Mouse (Mus musculus) limb, embryonic 10.5 days (tissue): ENCODE results near the gene Pard3b. TPM values are rescaled to one million over a fixed set of nuclear protein-coding genes. Genes with fewer than 3 reads are reported as not detected.
A peak's percentile ranks its signal among the peaks of the same experiment; 100 is the strongest.

Source experiments
- DNase-seq: peaks from one replicate; pipeline ENCODE4 v3.0.0-alpha.2; 2017; ENCODE audit warnings: low spot score
- H3K27ac ChIP-seq: fragments of 300-500 bp; sonication (generic); 2 replicates; pipeline ENCODE4 v1.5.1; 2016; ENCODE audit warnings: mild to moderate bottlenecking
- H3K27me3 ChIP-seq: fragments of 300-500 bp; sonication (generic); 2 replicates; pipeline ENCODE4 v1.6.1; 2016; ENCODE audit warnings: low read depth, mild to moderate bottlenecking; ENCODE audit not compliant: poor library complexity, severe bottlenecking
- H3K36me3 ChIP-seq: fragments of 300-500 bp; sonication (generic); 2 replicates; pipeline ENCODE4 v1.6.1; 2016; ENCODE audit warnings: mild to moderate bottlenecking, moderate library complexity
- H3K4me1 ChIP-seq: fragments of 300-500 bp; sonication (generic); 2 replicates; pipeline ENCODE4 v1.6.1; 2016
- H3K4me3 ChIP-seq: fragments of 300-500 bp; sonication (generic); 2 replicates; pipeline ENCODE4 v1.5.1; 2016; ENCODE audit warnings: mild to moderate bottlenecking, moderate library complexity
- H3K9me3 ChIP-seq: fragments of 300-500 bp; sonication (generic); replicated peaks from 2 replicates; pipeline ENCODE4 v1.6.1; 2016; ENCODE audit warnings: mild to moderate bottlenecking
- WGBS: fragments of 180-500 bp; shearing (Covaris S2); methylation state at CpG from one replicate; pipeline ENCODE4 v1.1.7; 2016; 5-methylcytosine and 5-hydroxymethylcytosine counted together
- polyA plus RNA-seq: library from polyadenylated mRNA; unstranded; fragments of >200 nt; fragmentation: Nextera tagmentation; extraction: Ambion mirVana; gene quantifications from 2 replicates; pipeline ENCODE4 v1.2.1, GENCODE M21; 2016

The Pard3b gene
- polyA plus RNA-seq, 1 experiment from 2014 or later, result 5.0 TPM

DNA sequence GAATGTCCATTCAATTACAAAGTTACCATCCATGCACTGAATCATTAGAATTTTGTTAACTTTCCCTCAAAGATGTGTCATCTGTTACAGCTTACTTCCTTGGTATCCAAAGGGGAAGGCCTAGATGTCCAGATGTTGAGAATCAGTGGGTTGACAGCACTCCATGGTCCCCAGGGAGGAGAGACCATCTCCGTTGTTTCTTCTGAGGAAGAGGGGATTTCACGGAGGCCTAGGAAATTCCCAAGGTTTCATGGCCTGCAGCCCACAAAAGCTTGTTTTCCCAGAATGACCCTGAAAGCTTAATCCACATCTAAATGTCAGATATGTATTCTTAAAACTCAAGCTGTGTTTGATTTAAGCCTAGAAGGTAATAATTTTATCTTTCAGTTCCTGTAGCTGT is 884.1 kb downstream of the Pard3b start:
- no peaks in the 10 kb centered on the region for H3K36me3 ChIP-seq
- H3K27me3 ChIP-seq, result no peaks in the 10 kb centered on the region
- H3K4me1 ChIP-seq, result no peaks in the 10 kb centered on the region; the same call in 1 of the 2 replicates
- no peaks in the 10 kb centered on the region for H3K9me3 ChIP-seq
- no peak overlapping the region for H3K27ac ChIP-seq
- 81% methylated on average over 2 of the region's 2 CpGs for WGBS
- DNase-seq, result no peak
- no peak overlapping the region for H3K4me3 ChIP-seq

DNA sequence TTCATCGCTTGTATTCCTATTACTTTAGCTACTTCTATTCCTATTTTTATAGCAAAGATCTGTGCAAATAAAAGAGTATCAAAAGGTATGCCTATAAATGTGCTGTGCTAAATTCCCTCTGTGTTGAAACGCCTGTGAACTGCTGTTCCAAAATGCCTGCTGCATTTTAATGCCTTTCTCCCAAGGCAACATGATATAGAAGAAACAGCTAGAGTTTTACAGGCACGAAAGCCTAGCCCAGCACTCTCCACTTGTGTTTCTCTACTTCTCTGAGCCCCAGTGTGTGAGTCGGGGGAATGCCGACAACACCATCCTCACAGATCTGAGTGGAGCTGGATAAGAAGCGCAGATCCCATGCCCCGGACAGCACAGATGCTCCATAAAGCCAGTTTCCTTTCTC is 889.2 kb downstream of the Pard3b start:
- H3K4me3 ChIP-seq, result no peak overlapping the region
- no peak for DNase-seq
- no peaks in the 10 kb centered on the region for H3K9me3 ChIP-seq
- no peak overlapping the region for H3K27ac ChIP-seq
- no peaks in the 10 kb centered on the region; the same call in 1 of the 2 replicates for H3K4me1 ChIP-seq
- H3K36me3 ChIP-seq, result no peaks in the 10 kb centered on the region
- WGBS, result 79% methylated on average over 7 of the region's 7 CpGs
- H3K27me3 ChIP-seq, result no peaks in the 10 kb centered on the region

DNA sequence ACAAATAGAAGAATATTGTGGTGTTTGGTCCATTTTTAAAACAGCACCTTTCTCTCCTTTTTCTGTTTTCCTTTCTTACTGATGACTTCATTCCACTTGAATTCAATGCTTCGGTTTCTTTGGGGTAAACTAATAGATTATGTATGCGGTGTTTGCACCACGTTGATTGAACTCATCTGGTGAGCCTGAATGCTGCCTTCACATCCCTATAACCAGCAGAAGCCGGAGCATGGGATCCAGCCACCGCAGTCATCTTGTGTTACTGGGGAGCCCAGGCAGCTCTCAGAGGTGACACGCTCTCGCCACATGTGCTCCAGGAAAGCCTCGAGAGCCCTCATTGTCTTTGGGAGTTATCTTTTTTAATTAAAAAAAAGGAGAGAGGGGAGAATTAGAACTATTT is 891.3 kb downstream of the Pard3b start:
- DNase-seq, result no peak

GRCm38 (mm10) chr1:62532426-62533126 is 894.0 kb downstream of the Pard3b start:
- Histone ChIP-seq H3K27me3 (no peaks in the 10 kb centered on the region), H3K27ac (no peak overlapping the region), H3K36me3 (no peaks in the 10 kb centered on the region), H3K9me3 (no peaks in the 10 kb centered on the region), H3K4me1 (no peaks in the 10 kb centered on the region; the same call in 1 of the 2 replicates), H3K4me3 (no peak overlapping the region)
- 89% methylated on average over 10 of the region's 10 CpGs for WGBS
- DNase-seq, result no peak

More for the DNA sequence above, 891.3 kb downstream of the Pard3b start:
- Histone ChIP-seq H3K9me3 (no peaks in the 10 kb centered on the region), H3K4me1 (no peaks in the 10 kb centered on the region; the same call in 1 of the 2 replicates), H3K36me3 (no peaks in the 10 kb centered on the region), H3K27ac (no peak overlapping the region), H3K4me3 (no peak overlapping the region), H3K27me3 (no peaks in the 10 kb centered on the region)
- 90% methylated on average over 8 of the region's 8 CpGs for WGBS

- H3K4me3 ChIP-seq, result no peak overlapping the region
- H3K36me3 ChIP-seq, result no peaks in the 10 kb centered on the region
- WGBS, result 82% methylated on average over 4 of the region's 4 CpGs
- H3K9me3 ChIP-seq, result no peaks in the 10 kb centered on the region
- DNase-seq, result no peak
- peaks cover 15% of the 10 kb centered on the region; the same call in 1 of the 2 replicates for H3K4me1 ChIP-seq
- no peaks in the 10 kb centered on the region for H3K27me3 ChIP-seq
- no peak overlapping the region for H3K27ac ChIP-seq
Observed at GRCm38 (mm10) chr1:62548953-62549352, 910.3 kb downstream of the Pard3b start.

- peaks cover 15% of the 10 kb centered on the region; the same call in 1 of the 2 replicates for H3K4me1 ChIP-seq
- H3K27me3 ChIP-seq, result no peaks in the 10 kb centered on the region
- H3K36me3 ChIP-seq, result no peaks in the 10 kb centered on the region
- H3K4me3 ChIP-seq, result no peak overlapping the region
- WGBS, result 69% methylated on average over 2 of the region's 2 CpGs
- no peak overlapping the region for H3K27ac ChIP-seq
- DNase-seq, result no peak
- no peaks in the 10 kb centered on the region for H3K9me3 ChIP-seq
Observed at GRCm38 (mm10) chr1:62550546-62550945, 911.9 kb downstream of the Pard3b start.

- no peak overlapping the region for H3K27ac ChIP-seq
- no peak for DNase-seq
- no peaks in the 10 kb centered on the region for H3K27me3 ChIP-seq
- 90% methylated on average over 6 of the region's 6 CpGs for WGBS
- no peak overlapping the region for H3K4me3 ChIP-seq
- no peaks in the 10 kb centered on the region for H3K36me3 ChIP-seq
- no peaks in the 10 kb centered on the region for H3K9me3 ChIP-seq
- peaks cover 15% of the 10 kb centered on the region; the same call in 1 of the 2 replicates for H3K4me1 ChIP-seq
Observed at GRCm38 (mm10) chr1:62551516-62551915, 912.9 kb downstream of the Pard3b start.

DNA sequence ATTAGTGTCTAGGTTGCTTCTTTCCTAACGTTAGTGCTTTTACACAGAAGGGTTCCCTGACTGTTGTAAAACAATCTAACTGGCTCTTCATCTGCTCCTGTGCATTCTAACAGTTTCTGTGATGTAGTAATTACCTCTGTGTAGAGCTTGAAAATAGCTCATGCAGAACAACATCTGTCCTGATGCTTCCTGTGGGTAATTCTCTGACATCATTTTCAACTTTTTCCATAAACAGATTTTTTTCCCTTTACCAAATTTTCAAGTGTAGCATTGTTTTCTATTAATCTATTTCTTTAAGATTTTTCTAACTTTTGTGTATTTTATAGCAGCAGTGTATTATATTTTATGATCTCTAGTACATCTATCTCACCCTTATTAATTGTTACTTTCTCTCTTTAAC is 917.2 kb downstream of the Pard3b start:
- no peak overlapping the region for H3K27ac ChIP-seq
- H3K36me3 ChIP-seq, result no peaks in the 10 kb centered on the region
- no peak overlapping the region for H3K4me3 ChIP-seq
- no peak for DNase-seq
- no peaks in the 10 kb centered on the region for H3K9me3 ChIP-seq
- no peaks in the 10 kb centered on the region for H3K4me1 ChIP-seq
- no peaks in the 10 kb centered on the region for H3K27me3 ChIP-seq
- 17% methylated on average over 1 of the region's 1 CpGs for WGBS

- peak overlapping the region; percentile 62 for H3K27ac ChIP-seq
- no peaks in the 10 kb centered on the region for H3K9me3 ChIP-seq
- peak; percentile 37 for DNase-seq
- H3K36me3 ChIP-seq, result no peaks in the 10 kb centered on the region
- H3K4me3 ChIP-seq, result no peak overlapping the region
- WGBS, result 37% methylated on average over 7 of the region's 7 CpGs
- H3K4me1 ChIP-seq, result peaks cover 36% of the 10 kb centered on the region
- no peaks in the 10 kb centered on the region for H3K27me3 ChIP-seq
Observed at GRCm38 (mm10) chr1:62562987-62563386, 924.4 kb downstream of the Pard3b start.

DNA sequence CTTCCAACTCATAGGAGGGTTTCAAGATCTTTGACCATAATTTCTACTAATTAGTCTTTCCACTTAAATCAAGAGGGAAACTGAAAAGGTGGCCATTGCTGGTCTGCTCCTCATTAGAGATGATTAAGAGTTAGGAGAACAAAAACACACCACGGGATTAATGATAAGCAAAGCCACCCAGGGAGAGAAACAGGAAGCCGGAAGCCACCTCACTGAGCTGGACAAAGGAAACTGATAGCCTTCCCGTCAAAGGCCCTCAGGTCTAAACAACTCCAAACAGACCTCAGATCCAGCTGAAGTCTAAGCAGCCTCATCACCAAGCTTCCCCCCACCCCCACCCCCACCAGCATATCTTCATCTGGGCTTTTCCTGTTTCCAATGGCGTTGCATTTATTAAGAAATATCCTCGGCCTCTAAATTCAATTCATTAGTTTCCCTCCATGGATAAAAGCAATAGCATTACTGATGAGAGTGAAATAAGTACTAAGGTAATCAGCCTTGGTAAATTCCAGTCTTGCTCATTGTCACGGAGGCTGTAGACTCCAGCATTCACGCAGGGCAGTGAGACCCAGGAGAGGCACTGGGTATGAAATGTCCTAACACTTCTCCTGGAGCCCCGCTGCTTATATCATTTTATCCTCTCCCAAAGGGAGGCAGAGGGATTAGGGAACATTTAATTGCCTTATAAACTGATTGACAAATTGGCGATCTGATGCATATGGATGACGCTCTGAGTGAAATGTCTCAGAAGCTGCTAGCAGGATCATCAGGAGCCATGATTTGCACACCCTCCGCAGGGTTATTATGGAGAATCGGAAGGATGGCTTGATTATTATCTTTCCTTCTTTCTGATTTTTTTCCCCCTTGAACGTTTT is 925.9 kb downstream of the Pard3b start:
- Histone ChIP-seq H3K4me3 (no peak overlapping the region), H3K4me1 (peaks cover 36% of the 10 kb centered on the region), H3K9me3 (no peaks in the 10 kb centered on the region), H3K27ac (peak overlapping the region; percentile 32), H3K27me3 (no peaks in the 10 kb centered on the region), H3K36me3 (no peaks in the 10 kb centered on the region)
- 49% methylated on average over 13 of the region's 13 CpGs for WGBS
- DNase-seq, result no peak

DNA sequence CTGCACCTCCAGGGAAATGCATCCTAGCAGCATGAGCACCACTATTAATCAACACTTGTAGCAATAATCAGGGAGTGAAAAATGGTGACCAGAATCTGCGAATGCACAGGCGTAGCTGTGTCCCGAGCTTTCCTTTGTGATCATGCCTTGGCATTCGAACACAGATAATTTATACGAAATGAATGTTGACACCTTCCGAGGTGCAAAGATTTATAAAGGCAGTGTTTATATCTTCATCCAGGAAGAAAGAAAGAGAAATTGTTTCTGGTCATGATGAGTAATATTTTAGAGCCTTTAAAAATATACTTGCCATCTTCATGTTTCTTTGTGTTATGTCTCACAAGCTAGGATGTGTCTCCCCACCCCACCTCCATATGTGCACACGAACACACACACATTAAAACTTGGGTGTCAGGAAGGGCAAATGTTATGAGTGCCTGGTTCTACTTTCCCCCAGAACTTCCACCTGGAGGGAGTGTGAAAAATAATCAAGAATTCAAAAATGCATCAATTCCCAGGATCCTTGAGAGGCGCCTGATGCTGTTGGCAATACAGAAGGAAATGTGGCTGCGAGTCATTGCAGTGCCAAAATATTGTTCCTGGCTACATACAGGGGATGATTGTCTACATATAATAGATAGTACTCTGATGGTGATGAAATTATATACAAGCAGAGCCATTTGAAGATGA is 926.6 kb downstream of the Pard3b start:
- WGBS, result 82% methylated on average over 9 of the region's 9 CpGs
- Histone ChIP-seq H3K36me3 (no peaks in the 10 kb centered on the region), H3K9me3 (no peaks in the 10 kb centered on the region), H3K4me3 (no peak overlapping the region), H3K4me1 (peaks cover 36% of the 10 kb centered on the region), H3K27ac (peak overlapping the region; percentile 32; the same call in 1 of the 2 replicates), H3K27me3 (no peaks in the 10 kb centered on the region)
- DNase-seq, result no peak

DNA sequence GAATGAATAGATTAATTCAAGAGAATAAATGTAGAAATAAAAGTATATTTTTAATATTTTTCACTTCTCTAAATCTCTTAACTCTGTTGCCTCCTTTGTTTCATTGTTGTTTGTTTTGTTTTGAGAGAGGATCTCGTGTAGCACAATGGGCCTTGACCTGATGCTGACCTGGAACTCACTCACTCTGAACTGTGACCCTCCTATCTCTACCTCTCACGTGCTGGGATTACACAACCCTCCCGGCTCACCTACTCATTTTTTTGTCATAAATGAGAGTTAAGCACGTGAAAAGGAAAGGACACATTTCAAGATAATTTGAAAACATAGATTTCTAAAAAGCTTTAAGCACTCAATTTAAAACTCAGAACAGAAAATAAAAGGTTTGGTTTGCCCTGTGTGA is 928.0 kb downstream of the Pard3b start:
- H3K4me3 ChIP-seq, result no peak overlapping the region
- no peaks in the 10 kb centered on the region for H3K36me3 ChIP-seq
- peaks cover 36% of the 10 kb centered on the region for H3K4me1 ChIP-seq
- H3K27me3 ChIP-seq, result no peaks in the 10 kb centered on the region
- 37% methylated on average over 4 of the region's 4 CpGs for WGBS
- H3K27ac ChIP-seq, result no peak overlapping the region
- no peaks in the 10 kb centered on the region for H3K9me3 ChIP-seq
- DNase-seq, result no peak
